Comparison of ENCODE assay signal across 19 mouse cellular contexts in the genomic region with DNA sequence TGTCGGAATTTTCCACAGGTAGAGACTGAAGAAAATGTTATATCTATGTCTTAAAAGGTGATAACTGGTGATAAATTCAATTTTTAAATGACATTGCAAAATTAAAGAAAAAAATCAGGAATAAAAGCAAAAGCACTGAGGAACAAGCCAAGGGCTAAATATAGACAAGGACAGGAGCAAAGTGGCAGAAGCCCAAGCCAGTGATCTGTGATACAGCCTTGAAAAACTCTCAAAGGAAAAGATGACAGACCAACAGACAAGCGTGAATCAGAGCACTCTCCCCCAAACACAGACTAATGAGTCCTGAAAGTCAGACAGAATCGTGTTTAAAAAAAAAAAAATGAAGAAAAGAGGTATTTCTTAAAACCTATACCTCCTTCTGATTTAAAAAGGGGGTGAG.
"Had no signal": no experiment of that assay in that cellular context is flagged by ENCODE, and none has a peak within 500 bp of the region (broad histone marks: within the 10 kb centered on the region; RNA-seq: fewer than 3 reads in every experiment).

No protein-coding gene starts in this region.

- H3K9me3 ChIP-seq: midbrain, embryonic 10.5 days; midbrain, embryonic 12.5 days; neural tube, embryonic 15.5 days had no signal

- H3K4me1 ChIP-seq: midbrain, embryonic 10.5 days; midbrain, embryonic 12.5 days; neural tube, embryonic 13.5 days; neural tube, embryonic 15.5 days had no signal

- H3K9ac ChIP-seq: lung, embryonic 14.5 days; midbrain, embryonic 12.5 days; neural tube, embryonic 13.5 days; neural tube, embryonic 15.5 days had no signal

- H3K4me2 ChIP-seq: lung, embryonic 14.5 days; midbrain, embryonic 12.5 days; neural tube, embryonic 13.5 days; neural tube, embryonic 15.5 days had no signal

- H3K27me3 ChIP-seq: midbrain, embryonic 12.5 days; neural tube, embryonic 13.5 days; neural tube, embryonic 15.5 days had no signal

- H3K4me3 ChIP-seq: midbrain, embryonic 10.5 days; midbrain, embryonic 12.5 days; myocyte; neural tube, embryonic 13.5 days; neural tube, embryonic 15.5 days had no signal

- ATAC-seq: midbrain, embryonic 16.5 days had no signal

- H3K36me3 ChIP-seq: midbrain, embryonic 10.5 days; midbrain, embryonic 12.5 days; neural tube, embryonic 13.5 days; neural tube, embryonic 15.5 days had no signal

- DNase-seq: lung, adult 18-20 months; lung, embryonic 14.5 days; lung, postnatal 14 days; lung, postnatal 4 days; midbrain, embryonic 14.5 days; retina, postnatal 1 day; right cerebral cortex, adult 18-20 months; right cerebral cortex, postnatal 25 days; right cerebral cortex, postnatal 4 days; spleen, adult 18-20 months; thymus, adult 18-20 months; thymus, postnatal 14 days; thymus, postnatal 36 days had no signal

- H3K27ac ChIP-seq: midbrain, embryonic 10.5 days; midbrain, embryonic 12.5 days; neural tube, embryonic 13.5 days; neural tube, embryonic 15.5 days had no signal
